Mouse (Mus musculus) monocyte, adult 5-6 weeks (primary cell): ENCODE data around the gene Ssna1. TPM values are rescaled to one million over a fixed set of nuclear protein-coding genes. Genes with fewer than 3 reads are reported as not detected.

Experiments used
- ATAC-seq: fragments of 153-309, 156-312 bp; replicated peaks from 2 replicates; pipeline ENCODE4 v1.8.0; 2017; ENCODE audit warnings: mild to moderate bottlenecking; ENCODE audit not compliant: low TSS enrichment, insufficient number of reproducible peaks, severe bottlenecking, poor library complexity, low FRiP score
- total RNA-seq: library from RNA; stranded (forward); fragments of 200-1000, 200-491, 200-594 nt; gene quantifications from 3 replicates; pipeline ENCODE4 v1.2.3, GENCODE M21; 2017

The Ssna1 gene
- total RNA-seq, 1 experiment from 2014 or later, result 31.8 TPM

DNA sequence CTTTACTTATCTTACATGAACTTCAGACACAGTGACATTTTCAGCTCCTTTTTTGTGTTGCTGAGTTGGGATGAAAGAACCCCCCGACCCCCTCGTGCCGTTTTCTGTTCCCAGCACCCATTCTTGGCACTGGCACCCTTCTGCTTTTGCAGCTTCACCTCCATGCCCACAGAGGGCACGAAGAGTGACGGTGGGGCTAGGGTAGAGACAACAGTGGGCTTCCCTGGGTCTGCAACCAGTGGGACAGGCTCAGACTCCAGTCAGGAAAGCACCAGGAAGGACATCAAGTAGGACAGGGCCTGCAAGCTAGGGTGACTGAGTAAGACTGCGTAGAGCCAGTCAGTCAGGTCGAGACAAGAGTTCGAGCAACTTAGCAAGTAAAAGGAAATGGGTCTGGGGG lies 31.9 kb downstream of the Ssna1 start:
- ATAC-seq, result no peak

DNA sequence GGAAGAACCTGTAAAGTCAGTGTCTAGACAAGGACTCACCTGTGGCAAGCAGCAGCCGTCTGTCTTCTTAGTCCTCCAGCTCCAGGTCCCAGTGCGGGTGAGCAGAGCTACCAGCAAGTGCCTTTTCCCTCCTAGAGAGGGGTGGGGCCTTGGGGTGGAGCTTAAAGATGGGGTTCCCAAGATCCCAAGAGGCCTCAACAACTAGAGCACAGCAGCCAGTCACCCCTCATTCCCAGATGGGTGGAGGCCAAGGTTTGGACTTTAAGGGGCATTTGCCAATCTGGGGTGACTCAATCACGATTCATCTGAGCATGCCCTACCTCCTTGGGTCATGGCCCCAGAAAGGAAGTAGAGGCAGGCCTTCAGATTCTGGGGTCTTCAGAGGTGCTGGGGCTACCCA lies 32.5 kb downstream of the Ssna1 start:
- no peak for ATAC-seq

DNA sequence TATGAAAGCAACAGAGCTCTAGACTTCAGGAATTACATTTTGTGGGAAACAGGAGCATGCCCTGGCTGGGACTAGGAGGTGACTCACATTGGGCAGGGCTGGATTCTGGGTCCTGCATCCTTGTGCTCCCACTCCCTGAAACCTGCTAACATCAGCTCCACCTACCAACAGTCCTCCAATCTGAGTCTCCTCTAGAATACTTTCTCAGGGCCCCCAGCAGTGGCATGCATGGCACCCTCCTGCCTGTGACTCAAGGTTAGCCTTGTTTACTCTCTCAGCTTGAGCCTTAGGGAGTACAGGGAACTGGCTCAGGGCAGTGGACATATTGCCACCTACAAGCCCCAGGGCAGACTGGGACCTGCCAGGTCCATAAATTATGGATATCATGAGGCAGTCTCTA lies 34.1 kb downstream of the Ssna1 start:
- no peak for ATAC-seq

DNA sequence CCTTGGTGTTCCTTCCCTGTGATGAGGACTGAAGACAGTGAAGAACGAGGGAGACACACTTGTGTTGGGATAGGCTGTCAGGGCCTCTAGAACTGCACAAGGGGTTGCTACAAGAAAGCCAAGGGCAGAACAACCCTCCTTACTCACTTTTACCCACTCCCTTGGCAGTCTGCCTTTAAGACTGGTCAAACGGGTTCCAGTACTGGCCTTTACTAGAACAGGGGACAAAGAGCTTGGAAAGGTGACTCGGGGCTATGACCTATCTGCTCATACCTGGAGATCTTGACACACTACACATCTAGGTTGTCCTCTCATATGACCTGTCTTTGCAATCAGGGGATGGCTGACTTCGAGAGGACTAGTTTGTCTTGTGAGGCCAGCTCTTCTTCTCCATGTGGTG lies 34.7 kb downstream of the Ssna1 start:
- ATAC-seq, result no peak

DNA sequence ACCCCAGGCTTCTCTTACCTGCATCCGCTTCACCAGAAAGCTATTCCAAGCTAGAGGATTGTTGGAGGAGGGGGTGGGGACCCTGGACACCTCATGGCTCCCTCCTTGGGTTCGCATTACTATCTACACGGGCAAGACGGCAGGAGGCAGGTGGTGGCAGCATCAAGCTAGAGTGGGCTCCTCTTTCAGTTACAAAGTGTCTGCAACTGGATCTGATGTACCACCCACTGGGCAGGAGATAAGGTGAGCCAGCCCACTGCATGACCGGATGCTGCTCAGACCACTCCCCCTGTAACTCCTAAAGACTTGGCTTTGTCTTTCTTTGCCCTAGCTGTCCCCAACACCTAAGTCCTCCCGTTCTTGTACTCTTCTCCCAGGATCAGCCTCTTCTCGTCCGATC lies 35.6 kb downstream of the Ssna1 start, which contains the start of gene Rnf224:
Rnf224 (minus strand) TSS at position 174 of the 400 bp plus-strand sequence.
- no peak for ATAC-seq

DNA sequence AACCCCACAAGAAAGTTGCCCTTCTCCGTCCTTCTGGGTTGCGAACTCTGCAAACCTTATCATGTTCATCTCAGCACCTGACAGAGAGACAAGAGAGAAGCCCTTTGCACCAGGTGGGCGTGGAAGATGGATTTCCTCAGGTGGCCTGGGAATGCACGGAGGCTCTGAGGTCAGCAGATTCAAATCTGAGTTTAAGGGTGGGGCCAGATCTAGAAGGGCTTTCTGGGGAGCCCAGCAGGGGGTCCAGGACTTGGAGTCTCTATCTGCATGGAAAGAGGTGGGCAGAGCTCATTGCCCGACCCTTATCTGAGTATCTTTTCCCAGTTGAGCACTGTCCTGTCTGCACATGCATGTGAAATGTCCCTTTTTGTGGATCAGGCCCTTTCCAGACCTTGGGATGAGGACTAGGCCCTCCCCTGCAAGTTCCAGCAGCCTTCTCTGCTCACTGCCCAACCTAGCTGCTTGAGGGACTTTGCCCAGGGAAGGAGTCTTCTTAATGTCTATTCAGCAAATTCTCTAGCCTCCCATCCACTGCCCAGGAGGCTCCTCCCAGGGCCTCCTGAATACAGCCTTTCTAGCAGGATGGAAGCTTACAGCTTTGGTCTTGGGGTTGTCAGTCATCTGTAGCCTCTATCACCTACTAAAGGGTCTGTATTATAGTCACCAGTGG lies 37.6 kb downstream of the Ssna1 start:
- ATAC-seq, result no peak

DNA sequence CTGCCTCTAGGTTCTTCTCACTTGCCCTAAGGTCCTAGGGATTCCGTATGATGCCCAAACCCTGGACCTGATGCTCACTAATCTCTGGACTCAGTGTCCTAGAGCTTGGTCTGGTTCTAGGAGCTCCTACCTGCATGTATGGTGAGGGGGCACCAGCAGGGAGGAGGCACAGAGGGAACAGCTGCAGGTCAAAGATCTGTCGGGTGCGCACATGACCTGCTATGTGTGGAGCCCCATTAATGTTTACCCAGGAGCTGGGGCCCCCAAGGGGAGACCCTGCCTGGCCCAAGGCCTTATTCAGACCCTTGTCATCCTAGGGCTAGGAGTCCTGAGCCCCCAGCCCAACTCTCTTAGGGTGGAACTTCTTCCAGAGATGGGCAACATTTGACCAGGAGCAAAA lies 38.2 kb downstream of the Ssna1 start, which contains the start of gene Slc34a3:
Slc34a3 (minus strand) TSS at position 315 of the 400 bp plus-strand sequence.
- no peak for ATAC-seq

DNA sequence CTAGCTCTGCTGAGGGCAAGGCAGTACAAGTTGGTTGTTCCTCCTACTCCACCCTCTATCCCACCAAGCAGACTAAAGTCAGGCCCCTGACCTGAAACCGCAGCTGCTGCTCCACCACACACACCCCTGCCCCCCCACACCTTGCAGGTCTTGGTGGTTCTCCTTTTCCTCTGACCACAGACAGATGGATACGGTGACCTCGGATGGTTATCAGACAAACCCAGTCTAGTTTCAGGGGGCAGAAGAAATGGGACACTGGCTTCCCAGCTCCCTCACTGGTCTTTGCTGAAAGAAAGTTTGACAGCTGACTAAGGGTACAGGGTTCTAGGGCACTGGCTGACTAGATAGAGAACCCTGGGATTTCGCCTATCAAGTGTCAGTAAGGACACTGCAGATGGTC lies 38.8 kb downstream of the Ssna1 start:
- ATAC-seq, result no peak

DNA sequence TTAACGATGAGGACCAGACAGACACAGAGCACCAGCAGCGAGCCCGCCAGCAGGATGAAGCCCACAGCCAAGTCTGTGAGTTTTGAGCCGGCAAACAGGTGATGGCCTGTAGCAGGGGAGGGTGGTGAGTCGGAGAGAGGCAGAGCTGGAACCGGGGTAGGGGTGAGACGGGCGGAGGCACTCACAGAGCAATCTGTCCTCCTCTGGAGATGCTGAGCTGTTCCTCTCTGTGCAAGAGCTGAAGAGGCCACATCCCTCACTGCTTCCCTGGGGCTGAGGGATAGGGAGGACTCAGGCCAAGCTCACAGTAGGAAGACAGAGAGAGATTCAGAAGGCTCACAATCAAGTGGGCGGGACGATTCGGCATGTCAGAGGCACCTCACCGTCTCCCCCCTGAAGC lies 41.2 kb downstream of the Ssna1 start:
- ATAC-seq, result no peak

DNA sequence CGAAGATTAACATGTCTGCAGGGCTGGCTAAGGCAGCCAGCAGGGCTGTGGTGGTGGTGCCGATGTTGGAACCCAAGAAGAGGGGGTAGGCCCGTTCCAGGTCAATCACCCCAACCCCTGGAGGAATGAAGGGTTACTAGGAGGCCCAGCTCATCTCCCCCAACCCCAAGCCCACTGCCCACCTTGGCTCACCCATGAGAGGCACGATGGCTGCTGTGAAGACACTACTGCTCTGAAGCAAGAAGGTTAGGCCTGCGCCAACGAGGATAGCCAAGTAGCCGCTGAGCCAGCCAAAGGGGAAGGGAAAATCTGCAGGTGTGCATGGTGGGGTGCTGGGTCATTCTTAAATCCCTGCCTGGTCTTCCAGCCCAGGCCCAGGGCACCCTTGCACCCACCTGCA lies 41.7 kb downstream of the Ssna1 start:
- no peak for ATAC-seq

DNA sequence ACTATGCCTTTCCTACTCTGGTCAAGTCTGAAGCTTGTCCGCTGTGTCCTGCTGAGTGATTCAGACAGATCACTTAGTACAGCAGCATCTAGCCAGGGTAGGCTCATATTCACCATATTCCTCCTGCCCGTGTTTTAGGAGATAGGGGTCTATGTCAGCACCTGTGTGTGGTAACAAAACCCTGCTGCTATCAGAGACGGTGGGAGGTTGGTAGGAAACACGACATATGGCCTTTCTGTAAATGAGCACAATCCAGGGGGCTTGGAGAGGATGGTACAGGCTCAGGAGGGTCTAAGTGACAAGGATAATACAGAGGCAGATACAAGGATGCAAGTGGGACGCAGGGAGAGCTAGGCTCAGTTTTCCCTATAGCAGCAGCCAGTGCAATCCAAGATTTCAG lies 42.7 kb downstream of the Ssna1 start:
- ATAC-seq, result no peak

DNA sequence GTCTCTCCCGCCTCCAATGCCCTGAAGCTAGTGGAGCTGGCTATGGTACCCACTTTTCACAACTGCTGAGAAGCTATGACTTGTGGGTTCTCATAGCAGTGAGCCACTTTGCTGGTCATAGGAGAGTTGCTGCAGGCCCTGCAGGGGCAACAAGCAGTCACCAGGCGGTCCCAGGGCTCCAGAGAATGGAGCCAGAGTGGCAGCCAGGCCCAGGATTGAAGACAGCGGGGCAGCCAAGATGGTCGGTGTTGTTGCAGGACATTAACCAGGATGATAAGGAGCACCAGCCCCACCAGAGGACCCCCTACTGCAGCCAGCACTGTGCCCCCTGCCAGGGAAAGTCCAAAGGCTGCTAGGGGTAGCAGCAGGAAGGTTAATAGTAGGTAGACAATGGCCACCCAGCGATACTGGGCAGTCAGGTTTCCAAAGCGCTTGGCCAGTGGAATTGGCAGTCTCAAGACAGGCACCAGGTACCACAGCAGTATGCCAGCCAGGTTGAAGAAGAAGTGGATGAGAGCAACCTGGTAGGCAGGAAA lies 43.2 kb downstream of the Ssna1 start:
- no peak for ATAC-seq

DNA sequence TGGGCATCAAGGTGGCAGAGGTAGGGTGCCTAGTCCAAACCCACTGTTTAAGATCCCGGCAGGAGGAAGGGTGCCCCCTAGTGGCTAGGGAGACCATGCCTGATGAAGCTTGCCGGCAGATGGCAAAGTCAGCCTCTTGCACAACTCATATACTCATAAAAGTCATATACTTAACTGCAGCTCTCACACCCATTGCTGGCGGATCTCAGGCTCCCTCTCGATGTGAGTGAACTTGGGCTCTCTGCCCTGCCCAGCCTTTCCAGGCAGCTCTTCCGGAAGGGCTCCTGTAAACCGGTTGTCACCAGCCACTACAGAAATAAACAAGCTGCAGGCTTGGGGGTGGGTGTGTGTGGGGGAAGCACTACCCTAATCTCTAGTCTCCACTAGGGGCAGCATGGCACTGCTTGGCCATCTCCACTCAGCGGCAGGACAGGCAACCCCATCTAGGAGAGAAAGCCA lies 43.8 kb downstream of the Ssna1 start:
- peak; percentile 50 for ATAC-seq

DNA sequence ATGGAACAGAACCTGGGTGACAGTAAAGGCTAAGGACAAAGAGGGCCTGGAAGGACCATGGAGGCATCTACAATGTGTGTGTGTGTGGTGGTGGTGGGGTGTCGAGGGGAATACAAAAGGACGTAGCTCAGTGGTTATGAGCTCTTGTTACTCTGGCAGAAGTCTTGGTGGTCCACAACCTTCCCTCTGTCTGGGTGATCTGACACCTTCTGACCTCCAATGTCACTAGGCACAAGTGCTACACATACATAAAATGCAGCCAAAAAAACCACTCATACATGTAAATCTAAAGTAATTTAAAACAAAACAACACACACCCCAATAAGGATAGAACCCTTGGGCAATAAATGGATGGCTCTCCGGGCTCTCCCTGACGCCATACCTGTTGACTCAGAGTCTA lies 44.8 kb downstream of the Ssna1 start:
- no peak for ATAC-seq

DNA sequence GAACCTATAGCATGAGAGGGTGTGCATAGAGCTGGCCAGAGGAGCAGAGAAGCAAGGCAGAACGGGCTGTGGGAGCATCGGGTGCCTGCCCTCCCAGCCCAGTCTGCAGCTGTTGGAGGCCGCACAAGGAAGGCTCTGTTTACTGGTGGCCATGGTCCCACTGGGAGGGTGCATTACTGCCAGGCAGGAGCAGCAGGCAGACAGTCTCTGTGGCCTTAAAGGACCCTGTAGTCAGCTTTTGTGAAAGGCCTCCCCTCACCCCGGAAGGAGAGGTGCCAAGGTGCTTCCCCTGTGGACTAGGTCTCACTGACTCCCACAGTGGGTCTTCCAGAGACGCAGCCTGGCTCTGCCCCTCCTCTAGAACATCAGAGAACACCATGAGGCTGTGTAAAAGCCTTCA lies 45.4 kb downstream of the Ssna1 start:
- no peak for ATAC-seq

DNA sequence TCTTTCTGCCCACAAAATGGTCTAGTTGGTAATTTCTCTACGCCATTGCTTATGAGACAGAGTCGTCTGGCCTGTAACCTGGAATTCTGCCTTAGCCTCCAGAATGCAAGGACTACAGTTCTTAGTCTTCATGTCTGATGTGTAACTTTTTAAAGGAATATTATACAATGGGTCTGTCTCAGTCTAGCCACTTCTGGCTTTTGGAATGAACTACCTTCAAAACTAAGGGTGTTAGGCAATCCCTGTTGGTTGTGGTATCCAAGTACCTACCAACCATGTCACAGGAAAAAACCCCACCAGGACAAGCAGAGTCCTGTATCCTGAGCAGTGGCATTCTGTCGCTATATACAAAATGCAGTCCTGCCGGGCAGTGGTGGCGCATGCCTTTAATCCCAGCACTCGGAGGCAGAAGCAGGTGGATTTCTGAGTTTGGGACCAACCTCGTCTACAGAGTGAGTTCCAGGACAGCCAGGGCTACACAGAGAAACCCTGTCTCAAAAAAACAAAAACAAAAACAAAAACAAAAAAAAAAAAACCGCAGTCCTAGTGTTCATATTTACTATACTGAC lies 46.3 kb downstream of the Ssna1 start:
- no peak for ATAC-seq

DNA sequence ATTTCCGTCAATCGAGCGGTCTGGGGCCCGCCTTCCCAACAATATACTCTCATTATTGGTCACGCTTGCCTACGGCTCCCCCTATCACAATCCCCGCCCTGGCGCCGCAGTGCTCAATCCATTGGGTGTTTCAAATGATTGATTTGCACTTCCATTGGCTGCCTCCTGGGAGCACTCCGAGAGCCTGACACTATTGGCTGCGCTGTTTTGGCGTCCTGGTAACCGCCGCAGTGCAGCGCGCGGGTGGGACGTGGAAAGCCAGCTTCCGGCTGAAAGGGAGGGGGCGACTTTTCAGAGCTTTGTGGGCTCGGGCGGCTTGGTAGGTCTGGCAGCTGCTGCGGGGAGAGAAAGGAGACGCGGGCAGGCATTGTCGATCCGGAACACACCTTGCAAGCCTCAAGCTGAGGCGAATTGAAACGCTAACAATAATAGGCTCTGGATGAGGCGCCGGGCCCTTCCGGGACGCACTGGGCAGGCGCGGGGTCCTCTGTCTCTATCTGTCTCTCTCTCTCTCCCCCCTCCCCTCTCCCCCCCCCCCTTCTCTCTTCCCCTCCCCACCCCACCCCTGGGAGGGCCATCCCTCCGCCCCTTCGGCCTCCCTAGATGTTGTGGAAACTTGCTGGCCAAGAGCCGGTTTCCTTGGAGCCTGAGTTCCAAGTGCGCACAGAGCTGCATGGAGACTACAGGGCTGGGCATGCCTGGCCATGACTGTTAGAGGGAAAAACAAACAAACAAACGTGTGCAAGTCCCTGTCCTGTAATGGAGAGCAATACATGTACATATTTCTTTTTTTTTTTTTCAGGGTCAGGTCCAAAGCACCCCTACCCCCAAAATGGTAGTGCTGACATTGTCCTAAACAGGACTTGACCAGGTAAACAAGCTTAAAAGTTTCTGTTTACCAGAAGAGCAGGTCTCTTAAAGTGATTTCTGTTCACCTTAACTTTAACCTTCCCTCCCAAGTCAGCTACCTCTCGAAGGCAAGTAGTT lies 47.2 kb downstream of the Ssna1 start:
- ATAC-seq, result peak; percentile 88

DNA sequence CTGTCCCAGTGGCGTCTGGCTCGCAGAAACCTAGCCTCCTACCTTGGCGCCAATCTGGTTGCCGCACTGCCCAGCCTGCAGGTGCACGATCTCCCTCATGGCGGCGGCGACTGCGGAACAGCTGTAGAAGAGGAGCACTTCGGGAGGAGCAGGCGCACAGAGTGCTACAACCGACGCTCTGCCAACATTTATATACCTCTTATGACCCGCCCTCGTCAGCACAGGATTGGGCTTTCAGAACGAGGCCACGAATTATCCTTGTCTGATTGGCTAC lies 47.8 kb downstream of the Ssna1 start, which contains the start of gene Tubb4b:
Tubb4b (minus strand) TSS at position 211 of the 274 bp plus-strand sequence.
- no peak for ATAC-seq
